Mouse (Mus musculus) right cerebral cortex, postnatal 36 days (tissue): ENCODE data around the gene Lrrc39.
"Not testable (repeated sequence)": the region's sequence is repeated elsewhere in the genome, so short reads cannot be mapped to it uniquely, and the experiment has no call there.

ENCODE experiments used
- DNase-seq, 2 experiments: peaks; one replicate each; pipeline ENCODE4 v3.0.0; 2022; ENCODE audit warnings: low spot score in 2 of 2, mixed read lengths in 1 of 2

Lrrc39 gene

GRCm38 (mm10) chr3:116562408-116563094 lies at the start of gene Lrrc39:
Lrrc39 (plus strand) TSS chr3:116562973.
- DNase-seq, result no peak

- no peak for DNase-seq
These were observed 42.5 kb upstream of the Lrrc39 start for GRCm38 (mm10) chr3:116520141-116520761.

GRCm38 (mm10) chr3:116529741-116530140 lies 33.0 kb upstream of the Lrrc39 start:
- DNase-seq, result no peak

- no peak for DNase-seq
These were observed 31.9 kb upstream of the Lrrc39 start for GRCm38 (mm10) chr3:116530826-116531225.

- DNase-seq, result peak in 1 of 2 experiments; percentile 25
These were observed 26.2 kb upstream of the Lrrc39 start for GRCm38 (mm10) chr3:116536428-116537199.

GRCm38 (mm10) chr3:116537200-116537573 lies 25.6 kb upstream of the Lrrc39 start:
- DNase-seq, result no peak

GRCm38 (mm10) chr3:116542070-116542469 lies 20.7 kb upstream of the Lrrc39 start:
- DNase-seq, result no peak

GRCm38 (mm10) chr3:116542532-116542931 lies 20.2 kb upstream of the Lrrc39 start:
- DNase-seq, result no peak

- DNase-seq, result no peak
These were observed 15.3 kb upstream of the Lrrc39 start for GRCm38 (mm10) chr3:116547430-116547829.

- peak in 1 of 2 experiments; percentile 32 for DNase-seq
These were observed 11.4 kb upstream of the Lrrc39 start for GRCm38 (mm10) chr3:116551362-116551761.

- DNase-seq, result not testable (repeated sequence)
These were observed 1.5 kb upstream of the Lrrc39 start for GRCm38 (mm10) chr3:116561315-116561714.

GRCm38 (mm10) chr3:116563095-116563492 lies 321 bp downstream of the Lrrc39 start:
- no peak for DNase-seq

- DNase-seq, result no peak
These were observed 7.9 kb downstream of the Lrrc39 start for GRCm38 (mm10) chr3:116570628-116571027.

- no peak for DNase-seq
These were observed 14.5 kb downstream of the Lrrc39 start for GRCm38 (mm10) chr3:116577286-116577685.

GRCm38 (mm10) chr3:116582201-116582600 lies 19.4 kb downstream of the Lrrc39 start:
- peak; percentile 27 to 61 for DNase-seq

- DNase-seq, result no peak
These were observed 31.4 kb downstream of the Lrrc39 start for GRCm38 (mm10) chr3:116594076-116594727.

- DNase-seq, result peak; percentile 95 to 96
These were observed 32.2 kb downstream of the Lrrc39 start, which contains the start of gene Sass6 for GRCm38 (mm10) chr3:116594728-116595602. Sass6 (plus strand) TSS chr3:116594982.

GRCm38 (mm10) chr3:116595603-116595991 lies 32.8 kb downstream of the Lrrc39 start:
- DNase-seq, result no peak

GRCm38 (mm10) chr3:116599705-116600104 lies 36.9 kb downstream of the Lrrc39 start:
- DNase-seq, result no peak

- DNase-seq, result no peak
These were observed 38.2 kb downstream of the Lrrc39 start for GRCm38 (mm10) chr3:116601005-116601404.

- no peak for DNase-seq
These were observed 39.0 kb downstream of the Lrrc39 start for GRCm38 (mm10) chr3:116601781-116602180.
